Mouse (Mus musculus) embryonic facial prominence, embryonic 10.5 days (tissue): ENCODE measurements at regions not wholly inside any gene's neighbourhood (a gene's known extent, or its start where the extent isn't known, plus 50 kb on each side); places are given as distances from the start of the nearest gene placed in this dataset.

Experiments
- DNase-seq: peaks from one replicate; pipeline ENCODE4 v3.0.0-alpha.2; 2017; ENCODE audit warnings: low spot score
- H3K27ac ChIP-seq: fragments of 300-500 bp; sonication (generic); replicated peaks from 2 replicates; pipeline ENCODE4 v1.5.1; 2016; ENCODE audit warnings: mild to moderate bottlenecking
- H3K27me3 ChIP-seq: fragments of 300-500 bp; sonication (generic); replicated peaks from 2 replicates; pipeline ENCODE4 v1.6.1; 2016; ENCODE audit warnings: low read depth, mild to moderate bottlenecking; ENCODE audit not compliant: poor library complexity, severe bottlenecking
- H3K36me3 ChIP-seq: fragments of 300-500 bp; sonication (generic); replicated peaks from 2 replicates; pipeline ENCODE4 v1.6.1; 2016; ENCODE audit warnings: mild to moderate bottlenecking, moderate library complexity
- H3K4me1 ChIP-seq: fragments of 300-500 bp; sonication (generic); 2 replicates; pipeline ENCODE4 v1.6.1; 2016
- H3K4me3 ChIP-seq: fragments of 300-500 bp; sonication (generic); 2 replicates; pipeline ENCODE4 v1.5.1; 2016; ENCODE audit warnings: mild to moderate bottlenecking, moderate library complexity
- H3K9me3 ChIP-seq: fragments of 300-500 bp; sonication (generic); 2 replicates; pipeline ENCODE4 v1.6.1; 2016; ENCODE audit warnings: mild to moderate bottlenecking
- WGBS: fragments of 180-500 bp; shearing (Covaris S2); methylation state at CpG from one replicate; pipeline ENCODE4 v1.1.7; 2016; 5-methylcytosine and 5-hydroxymethylcytosine counted together

GRCm38 (mm10) chr5:132809181-132809580 is 266.0 kb upstream of the Auts2 start:
- no peak for DNase-seq
- Histone ChIP-seq H3K27ac (no peak overlapping the region), H3K4me3 (no peak overlapping the region), H3K36me3 (no peaks in the 10 kb centered on the region), H3K9me3 (peaks cover 3% of the 10 kb centered on the region; the same call in 1 of the 2 replicates), H3K27me3 (no peaks in the 10 kb centered on the region), H3K4me1 (no peaks in the 10 kb centered on the region)
- WGBS: 90% methylated on average over 4 of the region's 4 CpGs

- H3K36me3 ChIP-seq: no peaks in the 10 kb centered on the region
- H3K27me3 ChIP-seq: no peaks in the 10 kb centered on the region
- H3K4me1 ChIP-seq: no peaks in the 10 kb centered on the region
- WGBS: 79% methylated on average over 1 of the region's 1 CpGs
- H3K4me3 ChIP-seq: no peak overlapping the region
- H3K27ac ChIP-seq: no peak overlapping the region
- DNase-seq: no peak
- no peaks in the 10 kb centered on the region for H3K9me3 ChIP-seq
Observed at GRCm38 (mm10) chr5:132796061-132796460, 252.9 kb upstream of the Auts2 start.

- Histone ChIP-seq H3K27ac (no peak overlapping the region), H3K9me3 (0 out of 2 replicates have a peak, but pooled peaks cover 3% of the 10 kb centered on the region), H3K36me3 (no peaks in the 10 kb centered on the region), H3K4me3 (no peak overlapping the region), H3K4me1 (no peaks in the 10 kb centered on the region), H3K27me3 (no peaks in the 10 kb centered on the region)
- DNase-seq: peak; percentile 23
- 37% methylated on average over 5 of the region's 5 CpGs for WGBS
Observed at GRCm38 (mm10) chr5:132792484-132792883, 249.3 kb upstream of the Auts2 start.

- H3K27me3 ChIP-seq: no peaks in the 10 kb centered on the region
- H3K4me3 ChIP-seq: no peak overlapping the region
- 0 out of 2 replicates have a peak, but pooled peaks cover 3% of the 10 kb centered on the region for H3K9me3 ChIP-seq
- H3K36me3 ChIP-seq: no peaks in the 10 kb centered on the region
- 72% methylated on average over 3 of the region's 3 CpGs for WGBS
- no peak for DNase-seq
- peaks cover 7% of the 10 kb centered on the region; the same call in 1 of the 2 replicates for H3K4me1 ChIP-seq
- H3K27ac ChIP-seq: no peak overlapping the region
Observed at GRCm38 (mm10) chr5:132785291-132785690, 242.1 kb upstream of the Auts2 start.

GRCm38 (mm10) chr5:132784791-132785190 is 241.6 kb upstream of the Auts2 start:
- WGBS: 84% methylated on average over 4 of the region's 4 CpGs
- H3K27me3 ChIP-seq: no peaks in the 10 kb centered on the region
- DNase-seq: no peak
- no peak overlapping the region for H3K4me3 ChIP-seq
- H3K36me3 ChIP-seq: no peaks in the 10 kb centered on the region
- no peak overlapping the region for H3K27ac ChIP-seq
- H3K4me1 ChIP-seq: peaks cover 7% of the 10 kb centered on the region; the same call in 1 of the 2 replicates
- H3K9me3 ChIP-seq: no peaks in the 10 kb centered on the region

GRCm38 (mm10) chr5:132774141-132774680 is 231.1 kb upstream of the Auts2 start:
- no peaks in the 10 kb centered on the region for H3K27me3 ChIP-seq
- H3K36me3 ChIP-seq: no peaks in the 10 kb centered on the region
- no peaks in the 10 kb centered on the region for H3K9me3 ChIP-seq
- H3K4me1 ChIP-seq: no peaks in the 10 kb centered on the region
- H3K4me3 ChIP-seq: no peak overlapping the region
- no peak overlapping the region for H3K27ac ChIP-seq
- WGBS: 79% methylated on average over 1 of the region's 1 CpGs
- no peak for DNase-seq

GRCm38 (mm10) chr5:132760396-132760795 is 217.3 kb upstream of the Auts2 start:
- no peaks in the 10 kb centered on the region for H3K4me1 ChIP-seq
- H3K9me3 ChIP-seq: no peaks in the 10 kb centered on the region
- DNase-seq: no peak
- H3K27me3 ChIP-seq: no peaks in the 10 kb centered on the region
- 61% methylated on average over 4 of the region's 4 CpGs for WGBS
- no peak overlapping the region for H3K27ac ChIP-seq
- H3K36me3 ChIP-seq: no peaks in the 10 kb centered on the region
- H3K4me3 ChIP-seq: no peak overlapping the region

- 89% methylated on average over 6 of the region's 6 CpGs for WGBS
- Histone ChIP-seq H3K4me3 (no peak overlapping the region), H3K27me3 (no peaks in the 10 kb centered on the region), H3K9me3 (no peaks in the 10 kb centered on the region), H3K27ac (no peak overlapping the region), H3K36me3 (no peaks in the 10 kb centered on the region), H3K4me1 (peaks cover 2% of the 10 kb centered on the region)
- no peak for DNase-seq
Observed at GRCm38 (mm10) chr5:132759751-132760150, 216.6 kb upstream of the Auts2 start.

- DNase-seq: no peak
- Histone ChIP-seq H3K4me3 (no peak overlapping the region), H3K36me3 (no peaks in the 10 kb centered on the region), H3K4me1 (peaks cover 3% of the 10 kb centered on the region), H3K27me3 (no peaks in the 10 kb centered on the region), H3K9me3 (no peaks in the 10 kb centered on the region), H3K27ac (no peak overlapping the region)
- WGBS: 87% methylated on average over 10 of the region's 10 CpGs
Observed at GRCm38 (mm10) chr5:132758941-132759340, 215.8 kb upstream of the Auts2 start.

- no peak for DNase-seq
- Histone ChIP-seq H3K36me3 (no peaks in the 10 kb centered on the region), H3K9me3 (no peaks in the 10 kb centered on the region), H3K27ac (no peak overlapping the region), H3K27me3 (no peaks in the 10 kb centered on the region), H3K4me1 (no peaks in the 10 kb centered on the region), H3K4me3 (no peak overlapping the region)
- WGBS: 88% methylated on average over 5 of the region's 5 CpGs
Observed at GRCm38 (mm10) chr5:132737966-132738365, 194.8 kb upstream of the Auts2 start.

GRCm38 (mm10) chr5:132728689-132729189 is 185.6 kb upstream of the Auts2 start:
- Histone ChIP-seq H3K4me3 (no peak overlapping the region), H3K27me3 (no peaks in the 10 kb centered on the region), H3K9me3 (no peaks in the 10 kb centered on the region), H3K4me1 (peaks cover 6% of the 10 kb centered on the region; the same call in 1 of the 2 replicates), H3K36me3 (no peaks in the 10 kb centered on the region), H3K27ac (no peak overlapping the region)
- WGBS: 33% methylated on average over 10 of the region's 10 CpGs
- DNase-seq: no peak

- Histone ChIP-seq H3K4me3 (no peak overlapping the region), H3K4me1 (peaks cover 6% of the 10 kb centered on the region; the same call in 1 of the 2 replicates), H3K9me3 (no peaks in the 10 kb centered on the region), H3K27ac (no peak overlapping the region), H3K36me3 (no peaks in the 10 kb centered on the region), H3K27me3 (peaks cover 4% of the 10 kb centered on the region; the same call in 1 of the 2 replicates)
- peak; percentile 1 for DNase-seq
- WGBS: 79% methylated on average over 2 of the region's 2 CpGs
Observed at GRCm38 (mm10) chr5:132724467-132724866, 181.3 kb upstream of the Auts2 start.

GRCm38 (mm10) chr5:132710301-132710700 is 167.2 kb upstream of the Auts2 start:
- H3K9me3 ChIP-seq: no peaks in the 10 kb centered on the region
- no peak overlapping the region for H3K27ac ChIP-seq
- H3K27me3 ChIP-seq: no peaks in the 10 kb centered on the region
- no peaks in the 10 kb centered on the region for H3K36me3 ChIP-seq
- DNase-seq: no peak
- no peaks in the 10 kb centered on the region for H3K4me1 ChIP-seq
- 48% methylated on average over 4 of the region's 4 CpGs for WGBS
- no peak overlapping the region for H3K4me3 ChIP-seq
